Mouse (Mus musculus) ovary, postnatal 36 days (tissue): ENCODE measurements around the gene Kcnmb2.

Source experiments
- DNase-seq: peaks from one replicate; pipeline ENCODE4 v3.0.0; 2022; ENCODE audit warnings: low spot score, mixed read lengths

Gene Kcnmb2

GRCm38 (mm10) chr3:32012205-32012931 is 110.1 kb downstream of the Kcnmb2 start:
- DNase-seq = no peak

GRCm38 (mm10) chr3:32020981-32021380 is 118.7 kb downstream of the Kcnmb2 start:
- DNase-seq = no peak

- no peak for DNase-seq
These were observed 127.2 kb downstream of the Kcnmb2 start for GRCm38 (mm10) chr3:32029375-32030050.

DNA sequence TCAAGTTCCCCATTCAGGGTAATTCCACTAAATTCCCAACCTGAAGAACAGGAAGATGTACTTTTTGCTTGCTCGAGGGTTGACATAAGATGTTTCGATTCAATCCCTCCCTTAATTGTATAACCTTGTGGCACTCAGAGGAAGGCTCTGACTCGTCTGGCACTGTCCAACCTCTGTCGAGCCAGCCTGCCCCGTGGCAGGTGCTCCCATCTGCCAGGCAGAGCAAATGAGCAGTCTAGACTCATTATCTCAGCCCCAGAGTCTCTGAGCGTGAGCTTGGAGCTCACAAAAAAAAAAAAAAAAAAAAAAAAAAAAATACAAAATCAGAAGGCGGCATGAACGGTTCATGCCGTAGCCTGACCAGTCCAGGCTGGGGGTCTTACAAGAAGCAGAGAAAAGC is 130.1 kb downstream of the Kcnmb2 start:
- DNase-seq = no peak

- DNase-seq = no peak
These were observed 141.5 kb downstream of the Kcnmb2 start for GRCm38 (mm10) chr3:32043814-32044213.

GRCm38 (mm10) chr3:32048777-32049176 is 146.5 kb downstream of the Kcnmb2 start:
- no peak for DNase-seq

GRCm38 (mm10) chr3:32052596-32052995 is 150.3 kb downstream of the Kcnmb2 start:
- no peak for DNase-seq

- no peak for DNase-seq
These were observed 151.4 kb downstream of the Kcnmb2 start for GRCm38 (mm10) chr3:32053610-32054241.

DNA sequence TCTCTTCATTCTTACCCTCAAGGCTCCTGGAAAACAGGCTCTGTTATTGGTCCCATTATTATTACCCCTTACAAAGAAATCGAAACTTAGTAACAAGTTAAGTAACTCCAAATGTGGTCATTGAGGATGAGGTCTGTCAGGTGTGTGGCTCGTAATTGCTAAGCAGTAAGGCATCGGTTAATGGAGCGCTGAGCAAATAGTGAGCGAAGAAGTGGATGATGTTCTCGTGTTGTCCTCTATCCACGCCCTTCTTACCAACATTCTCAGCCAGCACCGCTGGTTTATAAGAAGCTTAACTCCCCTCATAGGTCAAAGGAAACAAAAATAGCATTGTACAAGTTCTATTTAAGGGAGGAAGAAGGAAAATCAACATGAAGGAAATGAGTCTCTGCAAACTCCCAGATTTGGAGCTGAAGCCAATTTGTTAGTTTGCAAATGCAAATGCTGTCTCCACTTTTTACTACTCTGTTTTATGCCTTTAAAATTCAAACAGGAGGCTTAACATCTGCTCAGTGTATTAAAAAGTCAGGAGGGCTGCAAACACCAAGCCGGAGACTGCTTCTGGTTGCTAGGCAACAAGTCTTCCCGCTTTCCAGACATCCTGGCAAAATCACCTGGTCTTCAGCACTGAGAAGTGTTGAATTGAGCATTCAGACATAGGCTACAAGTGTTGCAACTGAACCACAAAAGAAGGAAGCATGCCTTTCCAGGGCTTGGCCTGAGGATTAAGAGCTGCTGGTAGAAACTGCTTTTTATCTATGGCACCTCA is 157.8 kb downstream of the Kcnmb2 start:
- DNase-seq = no peak

DNA sequence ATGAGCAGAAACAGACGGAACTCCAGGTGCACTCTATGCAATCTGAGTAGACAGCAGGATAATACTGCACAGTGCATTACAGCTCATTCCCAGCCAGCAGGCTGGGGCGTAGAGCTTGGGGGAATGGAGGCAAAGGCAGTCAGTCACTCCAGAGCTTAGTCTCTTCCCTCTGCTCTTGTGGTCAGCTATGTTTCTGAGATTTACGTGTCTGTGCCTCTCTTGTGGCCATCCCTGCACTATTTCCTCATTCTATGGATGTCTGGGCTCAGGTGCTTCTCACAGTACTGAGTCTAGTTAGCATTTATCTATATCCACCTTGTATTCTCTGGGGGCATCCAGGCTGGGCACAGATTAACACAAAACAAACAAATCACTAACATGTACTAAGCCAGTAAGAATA is 160.4 kb downstream of the Kcnmb2 start:
- DNase-seq = no peak

GRCm38 (mm10) chr3:32063312-32063711 is 161.0 kb downstream of the Kcnmb2 start:
- no peak for DNase-seq

DNA sequence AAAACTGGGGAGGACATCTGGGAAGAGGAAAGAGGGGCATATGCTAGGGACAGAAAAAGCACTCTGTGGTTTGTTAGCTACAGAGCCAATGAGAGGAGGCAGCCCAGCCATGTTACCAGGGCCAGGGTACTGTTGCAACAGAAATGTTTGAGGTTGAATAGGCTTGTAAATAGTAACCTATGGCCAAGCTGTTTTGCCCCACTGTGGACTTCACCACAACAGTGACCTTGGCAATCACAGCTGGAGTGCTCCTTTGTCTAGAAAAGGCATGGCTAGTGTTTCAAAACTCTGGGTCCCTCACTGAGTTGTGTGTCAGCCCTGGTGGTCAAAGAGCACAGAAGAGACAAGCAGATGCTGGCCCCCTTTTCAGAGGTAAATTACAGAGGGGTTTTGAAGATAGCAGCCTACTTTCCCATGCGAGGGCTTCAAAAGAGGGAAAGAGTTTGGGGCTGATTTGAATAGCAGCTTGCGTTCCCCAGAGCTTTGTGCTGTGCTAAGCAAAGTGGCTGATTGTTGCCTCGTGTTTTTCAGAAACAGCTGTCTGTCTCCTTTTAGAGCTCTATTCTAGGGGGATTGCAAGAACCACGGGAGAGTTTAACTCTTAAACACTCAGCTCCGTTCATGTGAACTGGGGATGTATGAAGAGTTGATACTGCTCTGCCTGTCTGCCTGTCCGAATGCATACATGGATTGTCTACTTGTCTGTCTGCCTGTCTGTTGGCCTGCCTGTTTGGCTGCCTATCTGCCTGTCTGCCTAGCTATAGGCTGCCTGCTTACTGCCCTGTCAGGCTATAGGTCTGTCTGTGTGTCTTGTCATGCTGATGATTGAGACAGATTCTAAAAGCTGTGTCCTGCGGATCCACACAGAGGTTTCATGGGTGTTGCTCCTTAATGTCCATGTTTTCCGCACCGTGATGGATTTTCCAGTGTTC is 165.0 kb downstream of the Kcnmb2 start:
- DNase-seq = no peak

GRCm38 (mm10) chr3:32073881-32074280 is 171.6 kb downstream of the Kcnmb2 start:
- peak; percentile 11 for DNase-seq

DNA sequence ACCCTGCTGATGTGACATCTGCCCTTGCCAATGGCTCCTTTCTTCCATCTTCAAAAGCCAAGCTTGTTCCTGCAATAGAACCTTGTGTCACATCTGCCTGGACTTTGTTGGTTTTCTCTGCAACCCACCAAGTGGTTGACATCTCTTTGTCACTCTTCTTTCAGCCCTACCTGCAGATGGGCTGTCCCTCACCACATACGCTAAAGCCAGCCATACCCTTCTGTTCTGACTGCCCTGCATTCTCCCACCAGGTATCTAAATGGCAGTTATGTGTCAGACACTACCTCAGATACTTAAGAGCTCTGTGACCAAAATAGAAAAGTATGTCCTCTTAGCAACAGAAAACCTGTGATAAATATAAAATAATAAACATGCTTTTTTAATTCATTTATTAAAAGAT is 186.5 kb downstream of the Kcnmb2 start:
- DNase-seq = no peak

- no peak for DNase-seq
These were observed 199.1 kb downstream of the Kcnmb2 start for GRCm38 (mm10) chr3:32101391-32101790.

- no peak for DNase-seq
These were observed 217.5 kb downstream of the Kcnmb2 start for GRCm38 (mm10) chr3:32119851-32120250.

DNA sequence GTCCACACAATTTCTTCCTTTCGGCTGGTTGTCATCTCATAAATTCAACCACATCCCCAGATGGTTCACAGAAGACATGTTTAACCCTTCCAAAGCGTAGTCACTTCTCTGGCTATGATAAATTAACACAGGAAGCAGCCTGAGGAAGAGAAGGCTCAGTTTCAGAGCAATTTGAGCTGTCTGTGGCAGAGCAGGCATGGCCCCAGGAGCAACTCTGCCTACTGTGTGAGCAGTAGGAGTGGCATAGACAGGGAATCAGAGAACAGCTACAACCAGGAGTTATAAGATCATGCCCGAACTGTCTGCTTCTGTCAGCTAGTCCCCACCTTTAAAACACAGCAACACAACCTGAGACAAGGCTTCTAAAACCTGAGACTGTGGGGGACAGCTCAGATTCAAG is 219.4 kb downstream of the Kcnmb2 start:
- DNase-seq = no peak

GRCm38 (mm10) chr3:32125431-32125830 is 223.1 kb downstream of the Kcnmb2 start:
- DNase-seq = no peak

DNA sequence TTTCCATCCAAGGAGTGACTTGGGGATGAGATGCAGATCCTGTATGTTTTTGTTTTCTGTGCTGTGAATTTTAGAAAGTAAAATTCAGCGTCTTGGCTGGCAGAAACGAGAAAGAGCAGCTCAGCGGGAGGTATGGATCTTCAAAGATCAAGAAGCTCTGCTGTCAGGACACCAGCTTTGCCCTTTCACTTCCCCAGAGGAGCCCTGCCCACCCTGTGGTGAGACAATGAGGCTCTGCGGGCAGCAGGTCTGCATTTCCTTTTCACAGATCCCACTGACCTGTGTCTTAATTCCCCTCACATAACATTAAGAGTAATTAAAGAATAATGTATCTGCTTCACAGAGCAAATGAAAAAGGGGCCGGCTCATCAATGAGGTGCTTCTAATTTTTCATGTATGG is 226.1 kb downstream of the Kcnmb2 start:
- no peak for DNase-seq

DNA sequence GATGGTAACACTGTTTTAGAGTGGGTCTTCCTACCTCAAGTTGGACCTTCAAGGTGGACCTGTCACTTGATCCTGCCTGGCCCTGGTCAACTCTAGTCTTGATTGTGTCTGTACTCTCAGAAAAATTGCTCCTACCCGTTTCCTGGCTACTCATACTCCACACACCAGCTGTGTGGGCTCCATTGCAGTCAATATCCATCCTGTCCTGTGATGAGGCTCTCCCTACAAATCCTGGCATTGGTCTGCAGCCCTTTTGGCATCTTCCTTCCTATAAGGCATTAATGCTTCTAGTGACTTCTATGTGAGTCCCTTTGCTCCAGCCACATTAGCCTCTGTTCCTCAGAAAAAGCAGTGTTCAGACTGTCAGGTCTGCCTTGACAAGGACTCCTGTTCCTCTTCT is 228.4 kb downstream of the Kcnmb2 start:
- no peak for DNase-seq

- no peak for DNase-seq
These were observed 230.2 kb downstream of the Kcnmb2 start for GRCm38 (mm10) chr3:32132395-32133004.
